Mouse (Mus musculus) spleen, postnatal 14 days (tissue): ENCODE measurements at regions not wholly inside any gene's neighbourhood (a gene's known extent, or its start where the extent isn't known, plus 50 kb on each side); places are given as distances from the start of the nearest gene placed in this dataset.

ENCODE experiments used
- DNase-seq, 2 experiments: peaks; one replicate each; pipeline ENCODE4 v3.0.0; 2021 to 2022; ENCODE audit warnings: low spot score in 2 of 2

DNA sequence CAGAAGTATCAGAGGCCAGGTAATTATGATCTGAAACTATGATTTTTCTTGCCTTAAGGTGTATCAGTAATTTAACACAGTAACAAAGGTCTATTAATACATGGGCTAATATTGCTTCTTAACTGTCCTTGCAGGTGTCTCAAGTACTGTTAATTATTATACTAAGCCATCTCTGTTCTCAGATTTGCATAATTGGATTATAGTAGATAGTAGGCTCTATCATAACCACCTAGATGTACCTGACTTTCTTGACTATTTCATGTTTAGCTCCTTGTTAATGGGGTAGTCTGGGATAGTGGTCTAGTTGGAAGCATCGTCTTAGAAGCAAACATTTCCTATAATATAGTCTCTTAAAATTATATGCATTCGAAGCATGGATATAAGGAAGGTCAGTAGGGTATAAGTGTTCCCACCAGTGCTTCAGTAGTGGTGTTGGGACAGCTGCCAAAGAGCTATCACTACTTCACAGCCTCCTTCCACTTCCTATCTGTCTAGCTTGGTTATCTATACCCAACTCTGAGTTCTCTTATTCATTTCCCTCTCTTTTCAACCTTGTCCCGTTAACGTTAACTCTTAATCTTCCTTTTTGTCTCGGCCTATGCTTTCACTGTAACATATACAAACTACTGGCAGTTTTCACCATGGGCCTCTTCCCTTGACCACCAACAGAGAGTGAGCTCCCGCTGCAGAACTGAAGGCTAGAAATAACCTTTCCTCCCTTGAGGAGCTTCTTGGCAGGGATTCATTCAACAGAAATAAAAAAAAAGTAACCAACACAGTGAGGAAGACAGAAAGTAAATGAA lies 630.9 kb upstream of the Lcorl start:
- no peak for DNase-seq

DNA sequence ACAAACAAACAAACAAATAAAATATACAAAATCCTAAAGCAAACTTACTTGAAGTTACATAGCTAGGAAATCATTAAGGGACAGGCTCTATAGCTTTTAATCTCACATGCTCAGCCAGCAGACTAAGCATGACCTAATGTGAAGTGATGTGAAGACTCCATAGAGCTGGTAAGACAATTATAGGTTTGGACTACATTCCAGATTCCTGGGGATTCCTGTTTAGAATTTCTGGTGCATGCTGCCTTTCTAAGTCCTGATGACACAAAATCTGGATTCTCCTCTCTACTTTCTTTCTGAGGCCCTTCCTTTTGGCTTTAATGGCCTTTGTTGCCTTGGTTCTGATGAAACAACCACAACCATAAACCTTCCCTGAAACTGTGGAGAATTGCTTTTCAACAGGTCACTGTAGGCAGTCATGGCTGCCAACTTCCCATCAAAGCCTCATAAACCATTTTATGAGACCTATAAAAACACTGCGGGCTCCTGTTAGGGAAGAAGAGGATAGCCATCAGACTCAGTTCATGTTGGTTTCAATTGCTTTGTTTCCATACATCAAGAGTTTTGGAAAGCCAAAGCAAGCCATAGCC lies 629.4 kb upstream of the Lcorl start:
- no peak for DNase-seq

DNA sequence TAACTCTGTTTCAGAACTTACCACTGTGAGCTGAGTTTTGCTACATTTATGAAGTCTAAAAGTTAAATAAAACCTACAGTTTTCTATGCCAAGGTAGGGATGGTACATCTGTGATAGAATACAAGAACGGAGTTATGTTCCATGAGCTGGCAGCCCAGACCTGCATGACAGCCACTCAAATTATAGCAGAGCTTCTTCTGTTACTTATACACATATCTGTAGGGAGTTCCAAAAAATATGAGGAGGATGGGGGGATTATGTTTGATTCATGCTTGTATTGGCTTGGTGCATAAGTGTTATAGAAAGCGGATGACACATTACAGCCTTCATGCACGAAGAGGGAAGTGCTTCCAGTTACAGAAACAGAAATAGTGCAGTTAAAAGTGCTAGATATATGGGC lies 598.9 kb upstream of the Lcorl start:
- no peak for DNase-seq

DNA sequence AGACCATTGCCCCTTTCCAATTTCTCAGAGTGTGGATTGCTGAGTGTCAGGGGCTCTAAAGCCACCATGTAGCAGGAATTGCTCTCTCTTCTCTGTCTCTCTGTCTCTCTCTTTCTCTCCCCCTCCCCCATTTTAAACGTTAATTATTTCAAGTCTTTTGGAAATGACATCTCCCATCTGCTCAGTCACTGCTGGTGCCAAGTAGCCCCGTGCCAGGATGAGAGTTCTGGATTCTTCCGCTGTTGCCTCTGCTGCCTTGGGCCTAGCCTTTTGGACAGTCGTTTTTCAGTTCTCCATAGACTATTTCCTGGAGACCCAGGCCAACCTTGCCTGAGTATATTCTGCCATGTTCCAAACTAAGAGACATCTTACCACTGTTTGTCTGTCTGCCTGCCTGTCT lies 590.9 kb upstream of the Lcorl start:
- DNase-seq, result no peak

DNA sequence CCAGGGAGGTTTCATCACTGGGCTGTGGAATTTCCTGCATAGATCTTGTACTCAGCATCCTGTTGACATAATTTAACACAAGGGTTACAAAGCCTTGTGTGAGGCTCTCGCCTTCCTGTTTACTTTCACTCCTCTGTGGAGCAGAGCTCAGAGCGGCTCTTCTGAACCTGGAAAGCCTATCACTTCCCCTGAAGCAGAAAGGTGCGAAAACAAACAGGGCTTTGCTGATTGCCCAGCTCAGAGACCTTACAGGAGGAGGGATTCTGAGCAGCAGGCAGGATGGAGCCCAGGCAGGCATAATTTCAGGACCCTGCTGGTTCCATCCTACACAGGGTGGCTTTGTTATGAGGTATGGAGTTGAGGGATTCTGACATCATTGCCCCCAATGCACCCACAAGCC lies 588.4 kb upstream of the Lcorl start:
- no peak for DNase-seq

DNA sequence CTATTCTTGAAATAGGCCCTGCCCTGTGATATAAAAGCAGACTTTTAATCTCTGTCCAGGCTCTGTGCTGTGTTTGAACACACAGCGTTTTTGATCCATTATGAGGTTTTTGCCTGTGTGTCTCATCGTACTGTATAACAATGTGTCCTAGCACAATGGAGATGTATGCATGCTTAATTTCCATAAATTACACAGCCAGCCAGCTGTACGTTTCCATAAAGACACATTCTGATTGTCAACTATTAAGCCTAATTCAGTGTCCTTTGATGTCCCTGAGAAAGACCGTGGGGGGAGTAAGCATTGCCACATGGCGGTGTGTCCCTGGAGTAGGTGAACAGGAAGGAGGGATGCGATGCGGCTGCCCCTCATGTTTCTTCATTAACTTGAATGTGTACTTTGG lies 587.7 kb upstream of the Lcorl start:
- DNase-seq, result no peak

DNA sequence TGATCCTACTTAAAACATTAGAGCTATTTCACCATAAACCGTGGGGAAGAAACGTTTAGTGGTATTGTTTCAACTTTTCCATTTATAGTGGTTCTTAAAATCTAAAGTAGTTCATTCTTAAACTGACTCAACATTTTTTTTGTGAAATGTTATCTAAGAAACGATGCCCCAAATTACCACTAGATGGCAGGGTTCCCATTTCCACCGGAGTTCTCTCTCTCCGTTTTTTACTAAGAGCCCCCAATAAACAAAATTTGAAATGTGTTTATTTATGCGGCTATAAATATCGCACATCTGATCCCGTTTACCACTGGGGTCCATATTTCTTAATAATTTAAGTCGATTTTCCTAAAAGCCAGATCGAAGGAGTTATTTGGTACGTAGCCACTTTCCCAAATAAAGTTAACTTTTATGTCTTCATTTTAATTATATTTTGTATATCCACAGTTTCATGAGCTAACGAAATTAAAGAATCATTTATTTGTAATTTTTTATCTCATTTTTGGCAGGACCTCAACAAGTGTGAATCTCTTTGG lies 586.5 kb upstream of the Lcorl start:
- no peak for DNase-seq

GRCm38 (mm10) chr5:46442600-46443248 lies 585.3 kb upstream of the Lcorl start:
- no peak for DNase-seq

GRCm38 (mm10) chr5:46441716-46442115 lies 584.3 kb upstream of the Lcorl start:
- no peak for DNase-seq

DNA sequence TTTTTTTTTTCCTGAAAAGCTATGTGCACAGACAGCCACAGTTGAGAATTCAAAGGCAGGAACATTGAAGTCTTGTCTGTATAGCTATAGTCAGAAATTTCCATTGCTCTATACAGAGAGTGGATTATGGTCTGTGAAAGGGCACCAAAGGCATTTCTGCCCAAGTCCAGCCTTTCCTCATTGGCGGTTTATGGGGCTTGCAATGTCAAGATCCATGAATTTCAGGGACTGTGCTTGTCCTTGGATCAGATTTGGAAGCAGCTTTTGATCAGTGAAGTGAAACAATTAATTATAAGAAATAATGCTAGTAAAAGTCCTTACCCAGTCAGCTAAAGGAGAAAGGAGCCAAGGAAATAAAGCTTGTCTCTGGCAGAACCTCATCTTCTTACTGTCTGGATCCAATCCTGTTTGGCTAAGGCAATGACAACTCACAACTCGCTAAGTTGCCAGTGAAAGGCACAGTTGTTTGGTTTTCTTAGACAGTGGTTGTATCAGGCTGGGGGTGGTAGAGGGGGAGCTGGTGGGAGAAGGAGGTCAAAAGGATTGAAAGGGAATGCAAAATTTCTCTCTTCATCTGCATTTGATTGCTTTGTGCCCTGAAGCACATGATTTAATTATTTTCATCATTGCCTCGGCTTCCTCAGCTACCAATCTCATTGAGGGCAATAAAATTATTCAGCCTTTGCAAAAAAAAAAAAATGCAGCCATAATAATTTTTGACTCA lies 574.4 kb upstream of the Lcorl start:
- no peak for DNase-seq

DNA sequence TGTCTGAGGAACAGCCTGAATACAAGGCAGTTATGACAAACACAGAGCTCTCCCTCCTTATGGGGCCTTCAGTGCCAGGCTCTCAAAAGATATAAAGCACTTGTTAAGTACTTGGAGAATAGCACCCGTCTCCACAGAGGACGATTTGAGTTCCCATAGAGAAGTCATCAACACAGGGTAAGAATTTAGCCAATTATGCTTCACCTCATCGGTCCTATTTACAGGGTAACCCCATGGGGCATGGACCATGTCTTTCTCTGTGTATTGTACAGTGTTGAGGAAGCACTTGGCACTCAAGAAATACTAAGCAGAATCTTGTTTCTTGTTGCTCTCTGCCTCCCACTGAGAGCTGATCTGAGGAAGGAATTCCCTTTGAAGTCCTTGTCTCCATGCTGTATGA lies 565.3 kb upstream of the Lcorl start:
- DNase-seq, result no peak

DNA sequence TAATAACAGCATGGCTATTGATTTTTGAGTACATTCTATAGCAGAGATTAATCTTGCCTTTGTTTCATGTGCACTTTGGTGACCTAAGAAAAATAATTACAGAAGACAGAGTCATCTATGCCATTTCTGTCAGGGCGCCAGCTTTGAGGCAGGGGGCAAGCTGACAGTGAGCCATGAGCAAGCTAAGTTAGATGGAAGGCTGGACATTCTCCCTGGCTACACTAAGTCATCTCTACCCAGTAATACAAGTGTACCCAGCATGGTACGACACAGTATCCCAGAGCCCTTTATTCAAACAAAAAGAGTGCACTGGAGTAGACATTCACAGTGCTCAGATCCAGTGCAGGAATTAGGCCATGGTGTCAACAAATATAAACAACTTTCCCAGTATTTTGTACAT lies 549.6 kb upstream of the Lcorl start:
- DNase-seq, result no peak

DNA sequence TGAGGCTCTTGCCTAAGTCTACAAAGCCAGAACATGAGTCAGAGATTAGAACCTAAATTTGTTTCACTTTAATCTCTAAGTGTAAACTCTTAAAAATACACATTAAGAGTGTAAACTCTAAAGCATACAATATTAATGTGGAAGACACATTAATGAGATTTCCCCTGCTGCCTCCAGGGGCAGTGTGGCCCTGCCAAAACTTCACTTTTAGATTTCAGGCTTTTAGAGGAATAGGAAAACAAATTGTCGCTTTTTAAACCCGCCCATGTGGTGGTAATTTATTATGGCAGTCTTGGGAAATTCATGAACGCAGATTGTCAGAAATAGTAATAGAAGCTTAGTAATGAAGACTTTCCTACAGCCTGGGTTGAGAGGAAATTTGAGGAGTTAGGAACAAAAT lies 549.0 kb upstream of the Lcorl start:
- DNase-seq, result no peak

GRCm38 (mm10) chr5:46386591-46386990 lies 529.2 kb upstream of the Lcorl start:
- DNase-seq, result no peak

DNA sequence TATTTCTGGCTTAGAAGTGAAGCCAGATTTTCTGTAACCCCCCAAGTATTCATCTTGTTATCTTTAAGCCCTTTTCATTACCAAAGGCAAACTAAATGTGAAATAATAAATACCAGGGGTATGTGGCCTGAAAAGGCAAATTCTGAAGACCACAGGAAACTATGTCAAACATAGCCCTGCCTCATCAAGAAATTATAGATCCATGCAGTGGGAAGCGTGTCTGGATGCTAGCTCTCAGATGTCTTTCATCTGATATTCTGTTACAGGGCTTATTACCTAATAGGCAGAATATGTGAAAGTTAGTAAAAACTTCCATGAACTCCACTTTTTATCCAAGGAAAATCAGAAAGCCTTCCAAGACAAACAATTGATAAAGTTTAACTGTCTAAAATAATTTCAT lies 509.9 kb upstream of the Lcorl start:
- no peak for DNase-seq

- no peak for DNase-seq
Measured at GRCm38 (mm10) chr5:46363661-46364060, 506.2 kb upstream of the Lcorl start.

- DNase-seq, result no peak
Measured at GRCm38 (mm10) chr5:46361637-46362036, 504.2 kb upstream of the Lcorl start.

DNA sequence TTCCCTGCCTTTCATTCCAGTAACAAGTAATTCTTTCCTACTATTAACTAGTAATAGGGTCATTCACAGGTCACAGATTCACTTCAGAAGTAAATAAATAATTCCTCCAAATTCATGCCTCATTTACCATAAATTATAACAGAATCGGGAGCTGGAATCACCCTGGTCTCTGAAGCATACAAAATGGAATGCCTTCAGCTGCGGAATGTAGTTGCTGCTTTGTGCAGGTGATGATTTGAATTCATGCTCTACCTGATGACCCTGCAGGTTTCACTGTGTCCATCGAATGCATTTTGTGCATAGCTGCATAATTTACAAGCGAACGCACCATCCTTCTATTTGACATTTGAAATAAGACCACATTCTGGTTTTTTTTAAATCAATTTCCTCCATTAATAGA lies 491.0 kb upstream of the Lcorl start:
- DNase-seq, result no peak

GRCm38 (mm10) chr5:46347368-46348083 lies 490.1 kb upstream of the Lcorl start:
- DNase-seq, result peak in 1 of 2 experiments; percentile 31

- no peak for DNase-seq
Measured at GRCm38 (mm10) chr5:46338461-46338860, 481.0 kb upstream of the Lcorl start.

DNA sequence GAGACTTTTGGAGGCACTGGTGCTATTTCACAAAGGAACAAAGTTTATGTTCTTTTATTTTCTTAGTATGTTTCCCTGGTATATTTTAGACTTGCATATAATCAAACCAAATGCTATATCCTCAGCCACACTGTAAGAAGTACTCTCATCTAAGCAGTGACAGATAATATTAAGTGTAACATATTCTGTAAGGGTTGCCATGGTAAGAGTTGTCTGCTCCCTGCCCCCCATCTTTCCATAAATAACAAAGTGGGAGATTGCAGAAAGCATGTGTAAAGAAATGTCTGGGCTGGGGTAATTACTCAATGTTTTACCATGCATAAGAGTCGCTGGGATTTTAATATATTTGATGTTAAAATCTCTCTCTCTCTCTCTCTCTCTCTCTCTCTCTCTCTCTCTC lies 473.5 kb upstream of the Lcorl start:
- DNase-seq, result no peak
